Mouse (Mus musculus) spleen, adult 2 months (tissue): ENCODE results near the gene Mical2.

ENCODE experiments used
- CTCF ChIP-seq: fragments of 200-500 bp; IDR thresholded peaks from 2 replicates; pipeline ENCODE4 v1.5.1; 2011; ENCODE audit warnings: mild to moderate bottlenecking, inconsistent platforms; ENCODE audit not compliant: insufficient read depth, insufficient read length, insufficient replicate concordance; ENCODE audit errors: extremely low read depth
- POLR2A ChIP-seq: fragments of 200-500 bp; IDR thresholded peaks from 2 replicates; pipeline ENCODE4 v1.6.1; 2011; ENCODE audit warnings: low read depth, low read length, inconsistent platforms

GRCm38 (mm10) chr7:112293456-112294104 is 67.9 kb downstream of the Mical2 start:
- no peak for TF ChIP-seq CTCF
- no peak for TF ChIP-seq POLR2A
